Mouse (Mus musculus) urinary bladder, postnatal 4 days (tissue): ENCODE measurements around the gene Gm5678.
A peak's percentile ranks its signal among the peaks of the same experiment; 100 is the strongest.

Source experiments
- DNase-seq, 2 experiments: peaks; one replicate each; pipeline ENCODE4 v3.0.0; 2021 to 2022; ENCODE audit warnings: low spot score in 2 of 2

The Gm5678 gene

GRCm38 (mm10) chr16:93627761-93628400 lies at the start of gene Gm5678:
TSS of gene Gm5678 (plus strand) at chr16:93628097.
- DNase-seq: no peak

- DNase-seq: no peak
These were observed 49.4 kb upstream of the Gm5678 start for GRCm38 (mm10) chr16:93578346-93579005.

- DNase-seq: no peak
These were observed 46.8 kb upstream of the Gm5678 start for GRCm38 (mm10) chr16:93581125-93581524.

- DNase-seq: no peak
These were observed 42.8 kb upstream of the Gm5678 start for GRCm38 (mm10) chr16:93584976-93585702.

GRCm38 (mm10) chr16:93585703-93586205 lies 42.1 kb upstream of the Gm5678 start:
- DNase-seq: no peak

GRCm38 (mm10) chr16:93586382-93586781 lies 41.5 kb upstream of the Gm5678 start:
- DNase-seq: no peak

- DNase-seq: no peak
These were observed 39.6 kb upstream of the Gm5678 start for GRCm38 (mm10) chr16:93588281-93588680.

- DNase-seq: no peak
These were observed 37.0 kb upstream of the Gm5678 start for GRCm38 (mm10) chr16:93590915-93591314.

GRCm38 (mm10) chr16:93591450-93592430 lies 36.2 kb upstream of the Gm5678 start:
- no peak for DNase-seq

- no peak for DNase-seq
These were observed 35.2 kb upstream of the Gm5678 start for GRCm38 (mm10) chr16:93592711-93593110.

- no peak for DNase-seq
These were observed 34.5 kb upstream of the Gm5678 start for GRCm38 (mm10) chr16:93593406-93593805.

- no peak for DNase-seq
These were observed 33.4 kb upstream of the Gm5678 start for GRCm38 (mm10) chr16:93594448-93594847.

- no peak for DNase-seq
These were observed 32.1 kb upstream of the Gm5678 start for GRCm38 (mm10) chr16:93595766-93596165.

GRCm38 (mm10) chr16:93596807-93597206 lies 31.1 kb upstream of the Gm5678 start:
- no peak for DNase-seq

- DNase-seq: no peak
These were observed 30.3 kb upstream of the Gm5678 start for GRCm38 (mm10) chr16:93597551-93597950.

- no peak for DNase-seq
These were observed 28.4 kb upstream of the Gm5678 start for GRCm38 (mm10) chr16:93599461-93599860.

- peak; percentile 86 to 90 for DNase-seq
These were observed 24.3 kb upstream of the Gm5678 start, which contains the start of gene Setd4 for GRCm38 (mm10) chr16:93603439-93604212. TSS of gene Setd4 (minus strand) at chr16:93604063.

GRCm38 (mm10) chr16:93604481-93604969 lies 23.4 kb upstream of the Gm5678 start:
- DNase-seq: no peak

- no peak for DNase-seq
These were observed 22.3 kb upstream of the Gm5678 start, which contains the start of gene Cbr1 for GRCm38 (mm10) chr16:93605553-93605952. TSS of gene Cbr1 (plus strand) at chr16:93605853.

- DNase-seq: no peak
These were observed 21.8 kb upstream of the Gm5678 start for GRCm38 (mm10) chr16:93606146-93606545.
